Mouse (Mus musculus): ENCODE results near the gene Ptpn6.

GRCm38 (mm10) chr6:124740888-124741761 is 2.6 kb upstream of the Ptpn6 start, which contains the start of gene Grcc10:
- TF ChIP-seq GATA1 (IDR thresholded peaks at IDR 0.05; ENCODE audit: low read length) (no peak), TAL1 (IDR thresholded peaks at IDR 0.05; ENCODE audit: low read length) (no peak)

Data from erythroblast, embryonic 14.5 days (primary cell).